Mouse (Mus musculus) C2C12 (cell line): Measurements from ENCODE around the gene Ptcra. TPM values are rescaled to one million over a fixed set of nuclear protein-coding genes. Genes with fewer than 3 reads are reported as not detected.

Experiments
- H3K27me3 ChIP-seq: one replicate; pipeline ENCODE4 v1.6.1; 2011; ENCODE audit not compliant: control insufficient read depth, insufficient read depth, insufficient read length
- H3K36me3 ChIP-seq: one replicate; pipeline ENCODE4 v1.6.1; 2011; ENCODE audit not compliant: control insufficient read depth, insufficient read depth
- H3K4me3 ChIP-seq: one replicate; pipeline ENCODE4 v1.5.1; 2011; ENCODE audit warnings: mild to moderate bottlenecking, control low read depth; ENCODE audit not compliant: poor library complexity, insufficient read depth, severe bottlenecking
- H3K79me2 ChIP-seq: one replicate; pipeline ENCODE4 v1.6.1; 2011; ENCODE audit not compliant: control insufficient read depth, insufficient read depth
- H3K79me3 ChIP-seq: one replicate; pipeline ENCODE4 v1.6.1; 2011; ENCODE audit warnings: low read depth, control low read depth
- H3ac ChIP-seq: one replicate; pipeline ENCODE3; 2011; ENCODE audit warnings: low read depth; ENCODE audit not compliant: control insufficient read depth, insufficient read length
- CEBPB ChIP-seq: IDR thresholded peaks from one replicate; pipeline ENCODE4 v1.6.1; 2011; ENCODE audit warnings: low read depth, mild to moderate bottlenecking, control low read depth, moderate library complexity
- CTCF ChIP-seq: IDR thresholded peaks from one replicate; pipeline ENCODE4 v1.5.1; 2011; ENCODE audit not compliant: control insufficient read depth, insufficient read depth, insufficient read length
- FOSL1 ChIP-seq: IDR thresholded peaks from one replicate; pipeline ENCODE4 v1.8.0; 2011; ENCODE audit warnings: mild to moderate bottlenecking, low read length; ENCODE audit not compliant: poor library complexity, insufficient read depth, severe bottlenecking
- MAX ChIP-seq: IDR thresholded peaks from one replicate; pipeline ENCODE4 v1.6.1; 2011; ENCODE audit warnings: mild to moderate bottlenecking, control low read depth
- MYOD1 ChIP-seq: IDR thresholded peaks from one replicate; pipeline ENCODE4 v1.6.1; 2011; ENCODE audit warnings: low read depth; ENCODE audit not compliant: control insufficient read depth, insufficient read length
- MYOG ChIP-seq: IDR thresholded peaks from one replicate; pipeline ENCODE4 v1.6.1; 2011; ENCODE audit not compliant: control insufficient read depth, insufficient read length; ENCODE audit errors: extremely low read depth
- USF1 ChIP-seq: IDR thresholded peaks from one replicate; pipeline ENCODE4 v1.6.1; 2011; ENCODE audit warnings: low read depth, mild to moderate bottlenecking, control low read depth, moderate library complexity
- polyA plus RNA-seq: library from polyadenylated mRNA; unstranded; fragments of >200 nt; fragmentation: generic; extraction: Trizol; gene quantifications from one replicate; pipeline ENCODE4 v1.2.1, GENCODE M21; 2012; ENCODE audit warnings: missing spikeins

Gene Ptcra
- polyA plus RNA-seq, 1 experiment = 0.06 TPM

DNA sequence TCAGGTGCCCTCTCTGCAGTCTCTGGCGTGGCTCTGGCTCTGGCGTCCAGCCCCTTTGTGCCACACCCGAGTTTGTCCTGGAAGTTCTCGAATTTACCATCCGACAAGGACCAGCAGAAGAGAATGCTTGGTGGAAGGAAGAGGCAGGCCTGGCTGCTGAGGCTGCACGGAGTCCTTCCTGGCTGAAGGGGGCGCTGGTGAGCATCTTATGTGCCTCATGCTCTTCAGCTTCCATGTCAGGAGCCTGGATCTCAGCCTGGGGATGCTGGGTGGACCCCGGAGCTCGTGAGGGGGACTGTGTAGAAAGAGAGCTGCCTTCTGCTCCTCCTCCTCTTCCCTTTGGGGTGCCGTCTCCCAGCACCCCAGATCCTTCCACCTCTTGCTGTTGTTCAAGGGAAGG, 27.4 kb downstream of the Ptcra start:
- Histone ChIP-seq H3K4me3 (no peak overlapping the region), H3ac (no peak overlapping the region), H3K36me3 (peaks cover 8% of the 10 kb centered on the region), H3K27me3 (no peaks in the 10 kb centered on the region), H3K79me3 (no peaks in the 10 kb centered on the region), H3K79me2 (no peaks in the 10 kb centered on the region)
- no peak for TF ChIP-seq MYOG
- TF ChIP-seq CTCF = peak; percentile 31

DNA sequence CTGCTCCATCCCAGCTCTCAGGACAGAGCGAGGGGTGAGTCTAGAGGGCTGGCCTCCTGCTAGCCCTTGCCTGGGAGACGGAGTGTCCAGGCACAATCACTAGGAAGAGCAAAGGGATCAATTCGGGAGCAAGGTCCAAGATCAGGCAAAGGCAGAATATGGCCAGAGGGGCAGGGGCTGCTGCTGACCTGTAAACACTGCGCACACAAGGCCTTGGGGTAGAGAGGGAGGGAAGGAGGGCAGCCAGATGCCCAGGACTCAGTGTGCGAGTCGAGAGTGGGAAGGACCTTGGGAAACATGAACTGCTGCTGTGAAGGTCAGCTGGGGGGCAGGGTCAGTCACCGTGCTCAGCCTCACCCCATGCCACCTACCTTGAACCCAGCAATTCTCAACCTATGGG, 28.2 kb downstream of the Ptcra start:
- Histone ChIP-seq H3K4me3 (no peak overlapping the region), H3ac (no peak overlapping the region), H3K36me3 (peaks cover 8% of the 10 kb centered on the region), H3K79me3 (no peaks in the 10 kb centered on the region), H3K27me3 (no peaks in the 10 kb centered on the region), H3K79me2 (no peaks in the 10 kb centered on the region)
- TF ChIP-seq CEBPB (no peak), MYOD1 (no peak), MYOG (no peak), USF1 (no peak)

DNA sequence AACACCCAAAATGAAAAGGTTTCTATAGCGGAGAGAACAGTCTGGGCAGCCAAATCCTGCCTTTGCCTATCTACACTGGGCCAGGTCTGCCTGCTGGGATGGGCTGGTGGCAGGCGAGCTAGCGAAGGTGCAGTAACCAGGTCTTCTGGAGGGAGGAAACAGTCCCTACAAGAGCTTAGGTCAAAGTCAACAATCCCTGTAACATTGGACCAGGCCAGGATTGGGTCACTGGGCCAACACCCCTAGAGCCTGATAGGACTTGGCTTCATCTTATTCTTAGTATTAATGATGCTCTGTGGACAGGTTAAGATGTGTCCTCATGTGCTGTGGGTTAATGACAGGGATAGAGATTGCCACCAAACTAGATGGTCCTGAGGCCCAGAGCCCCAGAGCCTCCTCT, 29.5 kb downstream of the Ptcra start:
- Histone ChIP-seq H3K79me3 (no peaks in the 10 kb centered on the region), H3K79me2 (no peaks in the 10 kb centered on the region), H3K27me3 (no peaks in the 10 kb centered on the region), H3ac (no peak overlapping the region), H3K36me3 (peaks cover 8% of the 10 kb centered on the region), H3K4me3 (no peak overlapping the region)
- TF ChIP-seq USF1 = no peak

DNA sequence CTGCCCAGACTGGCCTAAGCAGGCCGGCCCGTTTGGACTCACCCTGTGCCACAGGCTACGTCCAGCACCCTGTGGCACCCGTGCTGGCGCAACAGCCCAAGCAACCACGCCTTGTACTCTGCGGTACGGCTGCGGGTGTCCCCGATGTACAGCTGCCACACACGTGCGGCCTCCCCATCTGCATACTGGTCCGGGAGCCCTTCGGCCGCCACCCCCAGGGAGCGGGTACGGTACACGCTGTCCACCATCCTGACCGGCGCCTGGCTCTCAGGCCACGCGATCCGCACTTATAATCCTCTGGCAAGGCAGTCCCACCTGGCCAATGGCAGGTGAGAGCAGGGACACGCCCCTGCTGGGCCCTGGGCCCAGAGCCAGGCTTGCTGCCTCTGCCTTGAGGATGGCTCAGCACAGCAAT, 34.6 kb downstream of the Ptcra start, which contains the start of gene Gnmt:
Gnmt (minus strand) TSS at position 265 of the 415 bp plus-strand sequence.
- no peaks in the 10 kb centered on the region for H3K27me3 ChIP-seq
- H3K4me3 ChIP-seq = no peak within 1 kb of the TSS
- H3K79me2 ChIP-seq = no peaks in the 10 kb centered on the region
- no peak within 1 kb of the TSS for H3ac ChIP-seq
- no peaks in the 10 kb centered on the region for H3K36me3 ChIP-seq
- TF ChIP-seq FOSL1 (no peak), MAX (no peak), MYOD1 (no peak), CEBPB (no peak), CTCF (no peak), USF1 (no peak), MYOG (no peak)
- H3K79me3 ChIP-seq = no peaks in the 10 kb centered on the region

DNA sequence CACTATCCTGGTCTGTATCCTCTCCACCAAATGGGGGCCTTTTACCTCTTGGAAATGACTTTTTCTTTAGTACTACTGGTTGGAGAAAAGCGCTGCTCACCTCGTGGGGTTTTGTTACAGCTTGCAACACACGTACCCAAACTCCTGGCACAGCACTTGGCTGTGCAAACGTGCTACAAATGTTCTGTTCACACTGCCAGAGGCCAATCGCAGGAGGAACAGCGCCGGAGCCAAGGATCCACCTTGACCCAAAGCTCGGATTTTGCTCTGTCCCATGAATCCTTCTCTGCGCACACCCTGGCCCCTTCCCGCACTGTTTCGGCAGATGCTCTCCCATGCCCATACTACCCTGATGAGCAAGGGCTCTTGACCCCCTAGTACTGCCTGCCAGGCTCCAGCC, 35.0 kb downstream of the Ptcra start:
- H3K4me3 ChIP-seq = no peak overlapping the region
- no peak overlapping the region for H3ac ChIP-seq
- H3K36me3 ChIP-seq = no peaks in the 10 kb centered on the region
- no peaks in the 10 kb centered on the region for H3K27me3 ChIP-seq
- no peaks in the 10 kb centered on the region for H3K79me2 ChIP-seq
- TF ChIP-seq CEBPB (no peak), FOSL1 (no peak), MYOG (no peak), MAX (no peak), USF1 (no peak), MYOD1 (no peak), CTCF (no peak)
- no peaks in the 10 kb centered on the region for H3K79me3 ChIP-seq

DNA sequence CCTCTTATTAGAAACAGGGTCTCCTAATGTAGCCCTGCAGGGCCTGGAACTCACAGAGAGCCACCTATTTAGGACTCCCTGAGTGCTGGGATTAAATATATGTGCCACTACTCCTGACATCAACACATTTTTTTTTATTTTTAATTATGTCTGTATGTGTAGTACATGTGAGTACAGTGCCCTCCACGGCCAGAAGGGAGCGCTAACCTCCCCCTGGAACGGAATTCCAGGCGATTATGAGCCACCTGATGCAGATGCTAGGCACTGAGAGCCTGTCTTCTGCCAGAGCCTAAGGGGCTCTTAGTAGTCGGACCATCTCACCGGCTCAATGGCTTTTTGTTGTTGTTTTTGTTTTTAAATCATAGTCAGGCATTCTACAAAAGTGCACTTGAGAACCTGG, 35.5 kb downstream of the Ptcra start:
- H3K79me2 ChIP-seq = no peaks in the 10 kb centered on the region
- no peaks in the 10 kb centered on the region for H3K27me3 ChIP-seq
- no peaks in the 10 kb centered on the region for H3K79me3 ChIP-seq
- no peak overlapping the region for H3K4me3 ChIP-seq
- H3K36me3 ChIP-seq = no peaks in the 10 kb centered on the region
- no peak overlapping the region for H3ac ChIP-seq
- no peak for TF ChIP-seq FOSL1
- no peak for TF ChIP-seq MYOD1
- no peak for TF ChIP-seq MAX
- no peak for TF ChIP-seq CEBPB
- no peak for TF ChIP-seq MYOG
- no peak for TF ChIP-seq CTCF
- no peak for TF ChIP-seq USF1
